Mouse (Mus musculus): ENCODE results near the gene Pdgfc. TPM values are rescaled to one million over a fixed set of nuclear protein-coding genes. Genes with fewer than 3 reads are reported as not detected.
A peak's percentile ranks its signal among the peaks of the same experiment; 100 is the strongest.

The Pdgfc gene
- total RNA-seq, 1 experiment from 2014 or later: 0.86 TPM

DNA sequence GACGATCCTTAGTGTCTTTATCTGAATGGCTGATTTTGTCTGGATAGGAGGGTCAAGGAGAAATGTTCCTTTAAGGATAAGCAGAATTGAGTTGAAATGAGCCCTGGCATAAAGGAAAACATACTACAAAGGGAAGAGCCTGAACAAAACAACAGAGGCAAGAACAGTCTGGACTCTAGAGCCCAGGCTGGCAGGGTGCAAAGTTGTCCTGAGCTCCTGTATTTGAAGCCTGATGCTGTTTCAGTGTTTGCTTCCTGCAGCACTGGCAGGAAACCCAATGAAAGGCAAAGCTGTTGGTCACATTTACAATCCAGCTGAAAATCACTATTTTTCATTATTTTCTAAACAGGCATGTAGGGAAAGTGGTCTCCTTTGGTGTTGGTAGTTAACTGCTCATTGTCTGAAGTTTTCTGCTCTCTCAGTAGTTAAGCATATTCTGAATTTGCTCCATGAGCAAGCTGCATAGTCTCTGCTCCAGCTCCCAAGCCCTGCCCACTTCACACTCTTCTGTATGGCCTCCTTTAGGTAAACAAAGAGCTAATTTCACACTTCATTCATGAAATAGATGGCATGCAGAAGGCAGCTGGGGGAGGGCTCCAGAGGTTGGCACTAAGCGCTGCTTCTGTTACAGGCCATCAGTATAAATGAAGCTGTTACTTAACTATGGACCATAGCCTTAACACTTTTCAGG, 8.6 kb downstream of the Pdgfc start:
- no peak for ATAC-seq (replicated peaks; ENCODE audit: insufficient number of reproducible peaks, low FRiP score, low TSS enrichment, poor library complexity, severe bottlenecking)

DNA sequence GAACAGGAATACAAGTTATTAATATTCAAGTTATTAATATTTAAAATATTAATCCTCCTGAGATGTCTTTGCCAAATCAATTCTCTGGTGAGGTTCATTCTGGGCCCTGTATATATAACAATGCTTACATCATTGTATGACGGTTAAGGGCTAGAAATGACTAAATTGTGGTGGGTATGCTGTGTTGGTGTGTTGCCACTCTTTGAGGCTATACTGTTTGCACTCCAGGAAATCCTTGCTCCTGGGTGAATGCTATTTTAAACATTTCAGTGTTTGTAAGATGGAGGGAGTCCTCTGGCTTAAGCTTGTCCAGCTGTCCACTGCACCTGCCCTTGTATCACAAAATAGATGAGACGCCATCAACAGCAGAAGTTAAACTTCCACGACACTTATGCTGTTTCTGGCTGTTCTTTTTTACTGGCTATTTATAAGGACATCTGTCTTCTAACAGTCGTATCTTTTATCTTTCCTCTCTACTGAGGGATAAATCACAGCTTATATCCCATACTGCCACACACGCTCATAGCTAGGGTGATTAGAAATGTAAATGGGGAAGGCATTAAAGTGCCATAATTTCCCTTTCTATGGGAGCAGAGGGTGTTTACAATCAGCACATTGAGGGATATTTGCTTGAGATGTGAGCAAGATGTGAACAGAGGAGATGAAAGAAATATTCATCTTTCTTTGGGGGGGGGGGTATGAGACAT, 9.3 kb downstream of the Pdgfc start:
- ATAC-seq (replicated peaks; ENCODE audit: insufficient number of reproducible peaks, low FRiP score, low TSS enrichment, poor library complexity, severe bottlenecking): no peak

DNA sequence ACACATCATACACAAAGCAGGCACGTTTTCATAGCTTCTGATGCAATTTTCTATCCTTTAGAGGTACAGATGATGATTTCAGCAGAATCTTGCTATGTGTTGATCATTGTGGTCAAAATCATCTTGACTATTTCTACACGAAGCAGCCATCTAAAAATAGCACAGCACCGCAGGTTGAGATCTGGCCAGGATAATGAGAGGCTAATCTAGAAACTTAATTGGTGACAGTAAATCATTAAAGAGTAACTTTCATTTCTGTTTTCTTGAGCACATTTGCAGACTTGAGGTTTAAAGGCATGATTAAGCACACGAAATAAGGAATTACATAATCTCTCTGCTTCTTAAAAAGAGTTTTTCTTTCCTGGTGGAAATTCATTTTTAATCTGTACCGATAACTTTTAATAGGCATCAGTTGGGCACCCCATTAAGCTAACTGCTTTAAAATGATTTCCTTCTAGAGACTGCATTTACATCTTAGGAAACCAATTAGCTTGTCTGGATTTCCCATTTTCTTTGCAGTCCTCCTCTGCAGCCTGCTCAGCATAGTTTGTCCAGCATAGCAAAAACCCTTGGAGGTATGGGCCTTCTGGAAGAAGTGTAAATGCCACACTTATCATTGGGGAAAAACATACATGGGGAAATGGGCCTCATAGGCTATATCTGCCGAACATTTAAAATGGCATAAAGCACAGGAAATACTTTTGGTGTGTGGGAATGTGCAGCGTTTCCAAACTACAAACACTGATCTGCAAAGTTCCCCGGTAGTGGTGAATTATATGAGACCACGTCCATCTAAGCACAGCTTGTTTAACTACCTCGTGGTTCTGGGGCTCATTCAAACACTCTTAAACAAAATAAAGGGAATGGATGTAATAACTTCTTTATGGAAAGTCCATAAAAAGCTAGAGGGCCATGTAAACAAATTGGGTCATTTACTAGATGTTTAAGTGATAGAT, 10.7 kb downstream of the Pdgfc start:
- ATAC-seq (replicated peaks; ENCODE audit: insufficient number of reproducible peaks, low FRiP score, low TSS enrichment, poor library complexity, severe bottlenecking): no peak

DNA sequence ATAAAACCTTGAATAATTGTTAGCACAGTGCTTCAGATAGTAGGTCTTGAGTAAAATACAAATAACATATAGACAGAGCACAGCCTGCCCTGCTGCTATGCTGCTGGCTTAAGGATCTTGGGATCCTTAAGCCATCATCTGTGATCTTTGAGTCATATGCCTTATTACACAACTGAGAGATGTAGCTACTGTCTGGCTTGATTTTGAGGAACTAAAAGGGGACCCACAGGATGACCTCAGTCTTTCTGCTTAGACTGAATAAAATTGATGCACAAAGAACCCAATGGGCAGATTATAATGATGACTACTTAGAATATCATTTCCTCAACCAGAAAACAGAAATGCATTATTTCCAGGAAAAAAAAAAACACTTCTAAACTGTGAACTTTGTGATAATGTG, 15.3 kb downstream of the Pdgfc start:
- peak; percentile 85 for ATAC-seq (replicated peaks; ENCODE audit: insufficient number of reproducible peaks, low FRiP score, low TSS enrichment, poor library complexity, severe bottlenecking)

DNA sequence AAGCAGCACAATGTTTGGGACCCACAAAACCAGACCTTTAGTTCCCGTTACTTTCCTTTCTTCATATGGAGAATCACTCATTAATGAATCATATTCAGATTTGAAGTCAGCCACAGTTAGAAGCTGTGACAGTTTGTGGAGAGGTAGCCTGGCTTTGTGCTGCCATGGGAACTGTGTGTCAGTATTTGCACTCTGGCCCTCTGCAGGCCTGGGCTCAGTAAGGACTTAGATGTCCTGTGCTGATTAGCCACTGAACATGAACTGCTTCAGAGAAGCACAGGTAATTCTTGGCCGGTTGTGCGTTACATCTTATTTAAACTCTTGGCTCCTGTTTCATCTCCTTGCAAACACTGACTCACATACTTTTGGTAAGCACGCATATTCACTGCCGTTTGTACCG, 16.2 kb downstream of the Pdgfc start:
- no peak for ATAC-seq (replicated peaks; ENCODE audit: insufficient number of reproducible peaks, low FRiP score, low TSS enrichment, poor library complexity, severe bottlenecking)

DNA sequence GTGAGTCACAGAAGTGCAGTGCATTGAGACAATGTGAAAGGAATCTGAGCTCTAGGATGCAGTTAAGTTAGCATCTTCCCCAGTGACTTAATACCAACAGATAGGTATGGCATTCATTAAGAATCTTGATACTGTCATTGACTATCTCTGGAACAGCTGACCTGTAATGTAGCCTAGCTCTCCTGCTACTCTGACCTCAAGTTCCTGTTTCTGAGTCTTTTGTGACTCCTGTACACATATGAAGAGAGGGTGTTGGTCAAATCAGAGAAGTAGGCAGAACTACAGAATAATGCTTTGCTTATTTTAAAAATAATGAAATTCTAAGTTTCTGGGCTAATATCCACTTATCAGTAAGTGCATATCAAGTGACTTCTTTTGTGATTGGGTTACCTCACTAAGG, 17.9 kb downstream of the Pdgfc start:
- ATAC-seq (replicated peaks; ENCODE audit: insufficient number of reproducible peaks, low FRiP score, low TSS enrichment, poor library complexity, severe bottlenecking): 0 out of 2 replicates have a peak, but pooled peaks have one; percentile 32

DNA sequence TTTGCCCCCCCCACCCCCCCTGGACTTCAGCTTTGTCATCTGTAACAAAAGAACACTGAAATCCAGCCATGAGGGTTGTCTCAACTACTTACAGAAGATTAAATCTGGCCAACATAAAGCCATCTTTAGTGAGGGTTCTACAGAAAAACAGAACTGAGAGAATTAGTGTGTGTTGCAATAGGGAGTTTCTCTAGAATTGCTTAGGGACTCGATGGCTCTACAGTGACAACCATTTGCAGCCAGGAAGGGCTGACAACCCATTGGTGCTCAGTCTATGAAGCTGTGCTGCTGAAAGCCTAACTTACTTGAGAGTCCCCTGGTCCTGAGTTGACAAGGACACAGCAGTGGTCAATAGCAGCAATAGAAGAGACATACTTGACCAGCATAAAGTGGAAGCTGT, 21.5 kb downstream of the Pdgfc start:
- 0 out of 2 replicates have a peak, but pooled peaks have one; percentile 17 for ATAC-seq (replicated peaks; ENCODE audit: insufficient number of reproducible peaks, low FRiP score, low TSS enrichment, poor library complexity, severe bottlenecking)

DNA sequence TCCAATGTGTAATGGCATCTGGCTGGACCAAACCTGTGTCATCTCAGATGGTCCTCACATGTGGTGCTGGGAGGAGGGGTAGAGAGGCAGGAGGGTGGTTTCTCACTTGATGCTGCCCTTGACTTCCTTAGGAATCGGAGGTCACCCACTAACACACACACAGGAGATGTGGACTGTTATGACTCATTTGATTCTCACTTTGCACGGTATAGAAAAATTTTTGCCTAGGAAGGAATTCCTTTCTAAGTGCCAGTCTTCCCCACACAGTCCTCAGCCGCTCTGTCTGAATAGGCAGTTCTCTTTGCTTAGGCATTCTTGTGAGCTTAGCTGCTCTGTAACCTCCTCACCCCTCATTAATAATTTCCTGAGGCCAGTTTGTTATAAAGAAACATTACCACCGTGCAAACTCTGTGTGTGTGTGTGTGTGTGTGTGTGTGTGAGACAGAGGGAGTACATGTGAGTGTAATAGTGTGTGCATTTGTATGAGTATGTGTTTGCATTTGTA, 22.4 kb downstream of the Pdgfc start:
- no peak for ATAC-seq (replicated peaks; ENCODE audit: insufficient number of reproducible peaks, low FRiP score, low TSS enrichment, poor library complexity, severe bottlenecking)

DNA sequence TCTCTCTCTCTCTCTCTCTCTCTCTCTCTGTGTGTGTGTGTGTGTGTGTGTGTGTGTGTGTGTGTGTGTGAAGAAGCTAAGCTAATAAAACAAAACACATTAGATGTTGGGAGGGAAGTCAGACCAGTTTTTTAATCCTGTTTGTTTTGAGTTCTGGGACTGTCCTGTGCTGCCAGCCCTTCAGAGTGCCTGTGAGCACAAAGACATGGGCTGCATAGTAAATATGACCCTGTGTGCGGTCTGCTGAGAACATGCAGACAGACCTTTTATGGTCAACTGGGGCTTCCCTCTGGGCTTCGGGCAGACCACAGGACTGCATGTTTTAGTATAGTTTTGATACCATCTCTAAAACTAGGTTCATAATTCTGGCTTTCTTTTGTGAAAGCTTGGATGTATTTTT, 32.3 kb downstream of the Pdgfc start:
- ATAC-seq (replicated peaks; ENCODE audit: insufficient number of reproducible peaks, low FRiP score, low TSS enrichment, poor library complexity, severe bottlenecking): no peak

DNA sequence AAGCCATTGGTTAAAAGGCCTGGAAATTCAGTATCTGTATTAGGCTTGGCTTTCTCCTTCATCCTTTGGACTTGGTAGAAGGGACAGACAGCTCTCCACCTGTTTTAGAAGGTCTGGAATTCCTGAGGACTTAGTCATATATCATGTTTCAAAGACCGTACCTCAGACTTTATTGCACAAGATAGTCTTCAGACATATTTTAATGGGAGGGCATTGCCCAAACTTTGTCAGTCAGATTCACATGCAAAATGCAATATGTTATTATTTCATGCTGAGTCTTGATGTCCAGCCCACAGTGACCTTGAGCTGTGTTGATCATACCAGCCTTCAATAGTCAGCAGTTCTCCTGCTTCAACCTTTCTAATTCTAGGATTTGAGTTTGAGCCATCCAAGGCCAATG, 64.9 kb downstream of the Pdgfc start:
- ATAC-seq (replicated peaks; ENCODE audit: insufficient number of reproducible peaks, low FRiP score, low TSS enrichment, poor library complexity, severe bottlenecking): no peak

DNA sequence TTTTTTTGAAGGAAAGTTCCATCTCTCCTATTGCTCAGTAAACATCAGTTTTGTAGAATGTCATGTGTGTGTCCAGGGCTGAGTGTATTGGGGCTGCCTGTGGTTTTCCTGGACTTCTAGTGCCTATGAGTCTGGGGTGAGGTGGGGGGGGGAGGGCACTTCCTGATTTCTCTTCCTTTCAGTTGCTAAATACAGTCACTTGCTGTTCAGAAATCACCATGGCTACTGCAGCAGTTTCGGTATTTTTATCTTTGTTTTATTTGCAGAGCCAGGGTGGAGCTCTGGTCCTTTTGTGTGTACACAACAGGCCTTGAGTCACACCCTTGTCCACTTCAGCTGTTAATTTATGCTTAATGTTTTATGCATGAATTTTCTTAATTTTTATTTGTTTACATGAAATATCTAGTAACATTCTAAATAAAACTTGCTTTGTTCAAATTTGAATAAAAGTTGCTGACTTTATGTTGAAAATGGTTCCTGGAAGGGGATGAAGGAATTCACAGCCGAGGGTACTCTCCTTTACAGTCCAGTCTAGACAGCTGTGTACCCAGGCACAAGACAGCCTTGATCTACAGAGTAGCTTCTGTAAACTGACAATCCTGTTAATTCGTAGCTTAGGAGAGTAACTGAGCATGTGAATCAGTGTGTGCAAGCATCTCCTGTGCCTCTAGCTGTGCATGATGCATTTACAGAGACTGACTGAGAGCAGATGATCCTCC, 66.1 kb downstream of the Pdgfc start:
- peak; percentile 53 for ATAC-seq (replicated peaks; ENCODE audit: insufficient number of reproducible peaks, low FRiP score, low TSS enrichment, poor library complexity, severe bottlenecking)

DNA sequence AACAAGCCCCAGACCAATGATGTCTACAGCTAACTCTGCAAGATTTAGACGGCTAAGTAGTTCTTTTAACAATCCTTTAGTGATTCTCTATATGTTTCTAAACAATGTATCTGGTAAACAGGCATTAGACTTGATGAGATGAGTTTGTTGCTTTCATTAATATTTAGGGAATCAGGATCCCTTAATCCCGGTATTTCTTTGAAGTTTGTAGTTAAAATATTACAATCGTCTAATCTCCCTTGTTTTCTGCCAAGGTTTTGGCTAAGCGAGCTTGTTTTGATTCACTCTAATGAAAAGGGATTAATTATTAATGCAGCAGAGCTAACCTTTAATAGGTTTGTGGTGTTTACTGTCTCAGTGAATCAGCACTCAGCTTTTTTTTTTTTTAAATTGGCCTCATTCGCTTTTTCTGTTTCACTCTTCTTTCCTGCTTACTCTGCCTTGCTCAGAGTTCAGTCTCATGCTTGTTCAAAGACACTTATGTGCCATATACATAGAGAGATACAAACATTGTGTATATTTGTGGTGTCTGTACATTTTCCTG, 66.7 kb downstream of the Pdgfc start:
- no peak for ATAC-seq (replicated peaks; ENCODE audit: insufficient number of reproducible peaks, low FRiP score, low TSS enrichment, poor library complexity, severe bottlenecking)

DNA sequence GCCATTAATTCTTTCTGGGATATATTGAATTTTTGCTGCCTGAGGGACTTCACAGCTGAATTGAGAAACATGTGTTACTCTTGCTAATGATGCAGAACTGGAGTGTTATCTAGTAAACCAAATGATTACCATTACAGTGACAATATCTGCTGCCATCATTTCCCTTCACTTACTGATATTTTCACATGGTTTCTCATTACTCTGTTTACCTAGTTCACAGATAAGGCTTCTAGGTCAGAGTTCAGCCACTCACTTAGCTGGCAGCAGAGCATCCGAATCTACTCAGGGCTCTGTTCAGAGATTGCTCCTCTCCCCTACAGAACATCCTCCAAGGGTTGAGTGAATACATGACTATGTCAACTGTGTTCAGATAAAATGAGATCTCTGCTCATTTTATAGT, 71.3 kb downstream of the Pdgfc start:
- ATAC-seq (replicated peaks; ENCODE audit: insufficient number of reproducible peaks, low FRiP score, low TSS enrichment, poor library complexity, severe bottlenecking): no peak

DNA sequence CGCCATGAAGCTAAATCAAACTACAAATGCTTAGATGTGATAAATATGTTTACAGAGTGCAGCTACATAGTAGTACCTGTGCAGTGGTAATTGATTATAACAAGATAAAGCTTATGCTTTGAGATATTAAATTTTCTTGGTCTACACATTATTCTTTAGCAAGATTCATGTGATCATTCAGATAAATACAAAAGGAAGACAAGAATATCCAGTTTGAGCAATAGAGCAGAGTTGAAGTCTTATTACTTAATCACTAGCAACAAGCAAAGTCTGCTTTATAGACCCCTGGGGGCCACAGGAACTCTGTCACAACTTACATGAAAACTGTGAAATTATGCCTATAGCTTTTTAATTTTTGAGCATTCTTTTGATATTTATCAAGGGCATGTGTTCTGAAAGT, 74.8 kb downstream of the Pdgfc start:
- no peak for ATAC-seq (replicated peaks; ENCODE audit: insufficient number of reproducible peaks, low FRiP score, low TSS enrichment, poor library complexity, severe bottlenecking)

DNA sequence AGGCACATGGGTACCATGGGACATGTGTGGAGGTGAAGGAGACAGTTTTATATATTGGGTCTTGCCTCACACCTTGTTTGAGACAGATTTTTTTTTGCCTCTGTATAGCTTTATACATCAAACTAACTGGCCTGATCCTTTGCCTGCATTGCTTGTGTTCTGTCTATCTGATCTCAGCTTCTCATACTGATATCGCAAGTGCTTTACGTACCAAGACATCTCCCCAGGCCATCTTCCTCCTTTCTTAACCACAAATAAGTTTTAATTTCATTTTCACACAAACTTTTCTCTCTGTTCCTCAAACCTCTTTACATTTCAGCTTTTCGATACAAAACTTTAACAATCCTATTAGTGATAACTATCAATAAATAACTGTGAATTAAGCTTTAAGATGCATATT, 76.7 kb downstream of the Pdgfc start:
- ATAC-seq (replicated peaks; ENCODE audit: insufficient number of reproducible peaks, low FRiP score, low TSS enrichment, poor library complexity, severe bottlenecking): peak; percentile 56; the same call in 1 of the 2 replicates

DNA sequence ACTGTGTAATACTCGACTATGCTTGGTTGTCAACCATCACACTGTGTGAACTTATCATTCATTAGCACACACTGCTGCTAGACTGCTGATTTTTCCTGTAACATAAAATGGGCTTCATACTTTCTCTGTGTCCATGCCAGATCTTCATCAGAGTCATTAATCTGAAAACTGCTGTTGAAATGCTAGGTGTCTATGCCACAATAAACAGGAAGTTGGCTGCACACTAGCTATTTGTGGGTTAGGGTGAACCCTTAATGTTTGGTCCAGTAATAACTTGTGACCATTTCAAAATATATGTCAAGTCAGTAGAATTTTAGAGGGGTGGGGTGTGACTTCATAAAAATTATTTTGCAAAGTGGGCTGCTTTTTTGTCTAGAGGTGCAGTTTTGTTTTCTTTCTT, 84.4 kb downstream of the Pdgfc start:
- no peak for ATAC-seq (replicated peaks; ENCODE audit: insufficient number of reproducible peaks, low FRiP score, low TSS enrichment, poor library complexity, severe bottlenecking)

DNA sequence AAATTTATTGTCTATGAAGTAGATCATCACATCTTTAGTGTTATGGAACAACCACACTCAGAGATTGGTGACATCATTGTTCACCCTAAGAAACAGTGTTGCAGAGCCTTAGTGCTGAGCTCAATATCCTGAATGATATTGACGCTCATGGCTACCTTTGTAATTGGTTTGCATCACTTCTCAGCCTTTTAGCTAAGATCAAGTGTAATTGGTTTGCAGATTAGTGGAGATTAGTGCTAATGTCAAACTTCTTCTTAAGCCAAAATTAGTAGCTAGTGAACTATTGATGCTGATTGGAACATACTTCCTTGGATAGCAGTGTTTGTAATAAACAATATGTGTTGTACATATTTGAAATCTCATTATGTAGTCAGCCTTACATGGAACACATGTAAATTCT, 85.5 kb downstream of the Pdgfc start:
- ATAC-seq (replicated peaks; ENCODE audit: insufficient number of reproducible peaks, low FRiP score, low TSS enrichment, poor library complexity, severe bottlenecking): no peak

DNA sequence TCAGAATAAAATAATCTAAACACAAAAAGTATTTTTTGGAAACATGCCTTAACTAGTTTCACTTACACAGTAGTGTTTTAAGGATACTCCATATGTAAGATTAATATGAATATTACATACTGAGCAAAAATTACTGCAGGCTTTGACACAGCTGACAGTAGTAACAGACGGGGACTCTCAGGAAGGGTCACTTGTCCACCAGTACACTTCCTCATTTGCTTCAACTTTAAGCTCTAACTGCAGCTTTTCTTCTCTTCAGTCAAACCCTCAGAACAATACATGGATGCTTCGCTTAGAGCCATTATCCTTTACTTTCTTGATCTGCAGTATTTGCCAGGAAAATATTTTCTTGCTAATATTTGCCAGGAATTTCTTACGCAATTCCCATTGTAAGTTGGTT, 87.2 kb downstream of the Pdgfc start:
- no peak for ATAC-seq (replicated peaks; ENCODE audit: insufficient number of reproducible peaks, low FRiP score, low TSS enrichment, poor library complexity, severe bottlenecking)

Data from monocyte, adult 5-6 weeks (primary cell).